Mouse (Mus musculus) left cerebral cortex, adult 18-20 months (tissue): ENCODE data around the gene Atg9b. TPM values are rescaled to one million over a fixed set of nuclear protein-coding genes. Genes with fewer than 3 reads are reported as not detected.

Source experiments
- DNase-seq, 2 experiments: peaks; one replicate each; pipeline ENCODE4 v3.0.0; 2021 to 2022; ENCODE audit warnings: low spot score in 2 of 2, mixed read lengths in 1 of 2
- total RNA-seq, 2 experiments: library from RNA; stranded (reverse); gene quantifications; 2 replicates each; pipeline ENCODE4 v1.2.3; 2021

Atg9b gene
- total RNA-seq, 2 experiments from 2014 or later, result 4.2 to 6.4 TPM

DNA sequence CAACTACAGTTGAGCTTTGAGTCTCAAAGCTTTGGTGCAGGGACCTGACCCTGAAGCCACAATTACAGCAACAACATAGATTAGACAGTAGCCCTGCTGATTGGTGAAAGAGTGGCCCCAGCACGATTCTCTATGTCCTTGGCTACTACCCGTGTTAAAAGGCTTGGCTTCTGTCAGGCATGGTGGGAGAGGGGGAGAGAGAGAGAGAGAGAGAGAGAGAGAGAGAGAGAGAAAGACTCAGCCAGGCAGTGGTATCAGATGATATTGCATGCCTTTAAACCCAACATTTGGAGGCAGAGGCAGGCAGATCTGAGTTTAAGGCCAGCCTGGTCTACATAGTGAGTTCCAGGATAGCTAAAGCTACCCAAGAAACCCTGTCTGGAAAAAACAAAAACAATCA lies 10.0 kb downstream of the Atg9b start:
- DNase-seq, result no peak

DNA sequence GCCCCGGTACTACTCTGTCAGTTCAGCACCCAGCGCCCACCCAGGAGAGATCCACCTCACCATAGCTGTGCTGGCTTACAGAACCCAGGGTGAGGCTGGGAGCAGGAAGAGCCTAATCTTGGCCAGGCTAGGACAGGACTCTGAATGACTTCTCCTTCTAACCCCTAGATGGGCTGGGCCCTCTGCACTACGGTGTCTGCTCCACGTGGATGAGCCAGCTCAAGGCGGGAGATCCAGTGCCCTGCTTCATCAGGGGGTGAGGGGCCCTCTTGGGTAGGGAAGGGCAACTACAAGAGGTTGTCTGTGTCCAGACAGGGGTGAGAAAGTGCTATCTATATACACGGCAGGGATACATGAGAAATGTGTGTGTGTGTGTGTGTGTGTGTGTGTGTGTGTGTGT lies 10.5 kb downstream of the Atg9b start:
- DNase-seq, result no peak

DNA sequence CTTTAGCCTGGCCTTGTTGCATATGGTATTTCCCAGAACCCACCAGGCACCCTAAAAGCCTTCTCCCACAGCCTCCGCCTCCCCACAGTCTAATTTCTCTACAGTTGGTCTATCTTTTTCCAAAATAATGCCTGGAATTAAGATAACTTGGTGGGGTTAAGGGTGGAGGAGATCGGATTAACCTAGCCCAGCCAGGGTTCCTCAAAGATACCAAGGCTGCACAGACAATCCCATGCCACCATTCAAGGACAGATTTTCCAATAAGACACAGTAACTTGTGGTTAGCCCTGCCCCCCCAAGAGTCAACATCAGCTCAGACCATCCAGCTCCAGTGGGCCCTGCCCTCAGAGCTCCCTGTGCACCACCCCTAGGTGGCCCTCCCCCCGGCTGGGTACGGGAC lies 11.4 kb downstream of the Atg9b start:
- DNase-seq, result no peak

DNA sequence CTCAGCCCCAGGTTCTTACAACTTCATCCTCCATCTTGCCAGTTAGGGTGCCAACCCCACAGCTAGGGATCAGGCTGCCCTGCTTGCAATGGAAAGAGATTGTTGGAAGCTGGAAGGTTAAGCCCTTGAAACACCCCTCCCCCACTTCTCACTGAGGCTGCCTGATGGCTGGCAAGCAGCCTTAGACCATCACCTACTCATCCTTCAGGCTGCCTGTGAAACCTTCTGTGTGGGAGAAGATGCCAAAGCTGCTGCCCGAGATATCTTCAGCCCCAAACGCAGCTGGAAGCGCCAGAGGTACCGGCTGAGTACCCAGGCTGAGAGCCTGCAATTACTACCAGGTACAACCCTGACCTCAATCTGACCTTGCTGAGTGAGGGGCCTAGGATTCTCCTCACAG lies 12.4 kb downstream of the Atg9b start:
- peak in 1 of 2 experiments; percentile 37 for DNase-seq

DNA sequence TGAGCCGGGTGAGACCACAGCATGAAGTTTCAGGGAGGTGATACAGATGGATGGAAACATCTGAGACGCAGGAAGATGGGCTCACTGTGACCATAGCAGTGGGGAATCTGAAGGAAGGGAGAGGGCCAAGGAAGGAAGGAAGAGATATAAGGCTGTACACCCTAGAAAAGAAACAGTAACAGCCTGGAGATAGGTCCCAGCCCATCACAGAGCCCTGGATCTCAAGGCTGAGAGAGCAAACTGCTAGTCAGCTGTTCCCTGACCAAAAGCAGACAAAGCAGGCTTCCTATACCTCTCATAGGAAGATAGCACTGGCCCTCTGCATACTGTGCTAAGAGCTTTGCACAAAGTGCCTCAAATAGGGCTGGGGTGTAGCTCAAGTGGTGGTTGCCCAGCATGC lies 13.2 kb downstream of the Atg9b start:
- DNase-seq, result no peak

DNA sequence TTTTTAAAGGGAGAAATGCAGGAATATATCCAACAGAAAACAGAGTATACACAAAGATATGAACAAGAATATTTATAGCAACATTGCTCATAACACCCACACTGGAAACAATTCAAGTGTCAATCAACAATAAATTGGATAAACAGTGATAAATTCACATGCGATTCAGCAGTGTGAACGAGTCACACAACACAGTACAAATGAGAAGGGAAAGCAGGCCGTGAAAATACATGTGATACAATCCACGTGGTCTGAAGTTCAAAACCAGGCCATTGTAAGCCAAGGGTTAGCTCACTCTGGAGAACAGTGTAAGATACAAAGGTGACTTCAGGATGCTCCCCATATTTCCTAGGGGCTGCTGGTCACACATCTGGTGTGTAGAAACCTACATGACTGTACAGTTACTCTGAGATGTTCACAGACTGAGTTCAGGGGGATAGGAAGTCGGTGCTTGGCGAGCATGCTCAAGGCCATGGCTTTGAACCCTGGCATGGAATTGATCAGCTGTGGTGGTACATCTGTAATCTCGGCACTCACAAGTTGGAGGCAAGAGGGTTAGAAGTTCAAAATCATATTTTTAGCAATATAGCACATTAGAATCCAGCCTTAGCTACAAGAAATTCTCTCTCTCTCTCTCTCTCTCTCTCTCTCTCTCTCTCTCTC lies 17.1 kb downstream of the Atg9b start:
- DNase-seq, result no peak

DNA sequence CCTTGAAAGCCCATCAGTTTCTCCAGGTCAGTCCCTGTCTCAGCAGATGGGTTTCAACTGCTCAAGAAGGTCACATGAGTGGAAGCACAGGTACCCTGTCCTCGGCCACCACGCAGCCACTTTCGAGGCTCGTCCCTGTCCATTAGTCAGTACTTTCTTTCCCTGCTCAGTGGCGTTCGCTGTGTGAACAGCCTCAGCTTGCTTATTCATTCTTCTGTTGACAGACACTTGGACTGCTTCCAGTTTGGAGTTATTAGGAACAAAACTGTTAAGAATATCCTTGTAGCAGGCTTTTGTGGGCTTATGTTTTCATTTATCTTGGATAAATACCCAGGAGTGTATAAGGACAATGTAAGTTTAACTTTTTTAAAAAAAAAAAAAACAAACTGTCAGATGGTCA lies 17.7 kb downstream of the Atg9b start:
- no peak for DNase-seq

DNA sequence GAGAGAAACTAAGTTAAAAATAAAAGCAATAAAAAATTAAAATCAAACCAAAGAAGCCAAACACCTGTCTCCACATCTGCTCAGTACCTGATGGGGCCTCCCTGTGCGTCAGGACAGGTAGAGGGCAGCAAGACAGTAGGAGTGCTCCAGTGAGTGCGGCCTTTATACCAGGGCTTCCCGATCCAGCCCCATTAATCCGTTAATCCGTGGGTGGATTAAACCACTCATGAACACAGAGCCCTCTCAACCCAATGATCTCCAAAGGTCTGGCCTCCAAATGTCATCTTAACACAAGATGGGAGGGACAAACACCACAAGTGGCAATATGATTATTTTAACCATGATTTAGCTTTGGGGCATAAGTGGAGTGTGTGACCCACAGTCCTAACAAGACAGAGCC lies 18.1 kb downstream of the Atg9b start:
- DNase-seq, result no peak

DNA sequence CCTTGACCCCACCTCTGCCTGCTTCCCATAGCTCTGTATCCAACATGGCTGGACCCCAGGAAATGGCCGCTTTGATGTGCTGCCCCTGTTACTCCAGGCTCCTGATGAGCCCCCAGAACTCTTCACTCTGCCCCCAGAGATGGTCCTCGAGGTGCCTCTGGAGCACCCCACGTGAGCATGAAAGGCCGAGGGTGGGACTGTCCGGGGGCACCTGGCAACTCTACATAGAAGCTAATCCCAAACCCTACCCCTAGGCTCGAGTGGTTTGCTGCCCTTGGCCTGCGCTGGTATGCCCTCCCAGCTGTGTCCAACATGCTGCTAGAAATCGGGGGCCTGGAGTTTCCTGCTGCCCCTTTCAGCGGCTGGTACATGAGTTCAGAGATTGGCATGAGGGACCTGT lies 22.2 kb downstream of the Atg9b start:
- DNase-seq, result no peak

DNA sequence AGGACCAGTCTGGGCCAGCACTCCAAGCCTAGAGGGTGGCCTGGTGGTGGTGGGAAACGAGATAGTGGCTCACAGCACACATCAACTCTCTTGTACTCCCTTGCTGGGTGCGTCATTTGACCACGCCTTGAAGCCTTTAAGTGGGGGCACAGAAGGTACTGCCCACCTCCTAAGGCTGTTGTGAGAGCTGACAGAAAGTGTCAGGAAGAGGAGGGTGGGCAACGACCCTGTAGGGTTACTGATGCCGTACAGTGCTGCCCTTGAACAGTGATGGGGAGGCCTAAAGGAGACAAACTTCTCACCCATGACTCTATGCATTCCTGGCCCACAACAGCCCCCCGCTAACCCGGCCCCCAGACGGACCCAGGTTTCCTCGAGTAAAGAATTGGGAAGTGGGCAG lies 25.5 kb downstream of the Atg9b start:
- no peak for DNase-seq

DNA sequence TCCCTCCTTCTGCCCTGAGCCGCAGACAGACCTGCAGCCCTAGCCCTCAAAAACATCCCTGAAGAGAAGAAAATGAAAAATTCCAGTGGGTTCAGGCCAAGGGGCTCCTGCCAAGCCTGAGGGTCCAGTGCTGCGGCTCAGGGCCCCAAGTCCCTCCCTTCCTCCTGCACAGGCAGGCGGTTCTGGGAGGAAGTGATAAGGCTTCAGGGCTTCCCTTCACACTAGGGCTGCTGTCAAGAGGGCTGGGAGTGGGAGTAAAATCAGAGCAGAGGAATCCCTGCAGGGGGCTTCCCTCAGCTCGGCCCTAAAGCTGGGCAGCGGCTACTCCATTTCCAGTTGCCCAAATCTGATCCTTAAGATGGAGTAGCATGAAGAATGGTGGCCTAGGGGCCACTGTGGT lies 26.4 kb downstream of the Atg9b start:
- DNase-seq, result no peak

DNA sequence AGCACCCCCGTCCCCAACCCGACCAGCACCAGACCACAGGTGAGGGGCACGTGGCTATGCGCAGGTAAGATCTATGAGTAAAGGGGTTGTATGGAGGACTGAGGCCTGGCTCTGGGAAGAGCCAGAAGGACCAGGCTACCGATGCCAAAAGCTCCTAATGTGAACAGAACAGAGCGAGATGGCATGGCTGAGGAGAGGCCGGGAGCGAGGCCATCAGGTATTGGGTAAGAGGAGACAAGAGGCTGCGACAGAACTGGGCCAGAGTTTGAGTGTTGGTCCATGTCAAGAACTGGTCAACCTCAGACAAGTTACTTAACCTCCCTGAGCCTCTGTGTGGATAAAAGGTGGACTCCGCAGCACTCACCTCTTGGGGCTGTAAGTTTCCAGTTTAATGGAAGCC lies 27.0 kb downstream of the Atg9b start:
- no peak for DNase-seq

DNA sequence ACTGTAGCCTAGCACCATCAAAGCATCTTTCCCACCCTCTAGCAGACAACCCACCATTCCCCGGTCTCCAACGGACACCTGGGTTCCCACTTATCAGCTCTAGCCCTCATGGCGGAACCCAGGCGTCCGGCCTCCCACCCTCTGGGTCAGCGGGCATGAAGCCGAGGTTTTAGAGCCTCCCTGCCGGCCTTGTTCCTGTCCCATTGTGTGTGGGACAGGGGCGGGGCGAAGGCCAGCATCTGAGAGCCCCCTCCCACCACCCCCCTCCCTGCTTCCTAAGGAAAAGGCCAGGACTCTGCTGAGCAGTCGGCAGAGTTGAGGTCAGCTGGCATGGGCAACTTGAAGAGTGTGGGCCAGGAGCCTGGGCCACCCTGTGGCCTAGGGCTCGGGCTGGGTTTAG lies 27.4 kb downstream of the Atg9b start, which contains the start of gene Nos3:
Gene Nos3 (plus strand): TSS at position 303 of the 400 bp plus-strand sequence.
- no peak for DNase-seq

DNA sequence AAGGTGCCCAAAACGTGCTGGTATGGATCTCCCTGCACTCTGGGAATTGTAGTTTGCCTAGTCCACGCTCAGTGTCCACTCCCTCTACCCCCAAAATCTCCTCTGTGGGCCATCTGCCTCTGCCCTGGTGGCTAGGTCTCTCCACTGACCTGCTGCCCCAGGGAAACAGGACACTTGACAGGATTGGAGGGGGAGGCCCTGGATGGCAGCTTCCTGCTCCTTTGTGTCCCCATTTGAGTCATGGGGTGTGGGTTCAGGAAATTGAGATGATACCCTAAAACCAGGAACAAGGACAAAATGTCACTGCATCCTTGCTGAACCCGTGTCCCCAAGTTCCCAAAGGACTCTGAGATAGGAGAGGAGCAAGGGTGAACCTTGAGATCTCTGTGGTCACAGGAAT lies 27.9 kb downstream of the Atg9b start:
- no peak for DNase-seq

DNA sequence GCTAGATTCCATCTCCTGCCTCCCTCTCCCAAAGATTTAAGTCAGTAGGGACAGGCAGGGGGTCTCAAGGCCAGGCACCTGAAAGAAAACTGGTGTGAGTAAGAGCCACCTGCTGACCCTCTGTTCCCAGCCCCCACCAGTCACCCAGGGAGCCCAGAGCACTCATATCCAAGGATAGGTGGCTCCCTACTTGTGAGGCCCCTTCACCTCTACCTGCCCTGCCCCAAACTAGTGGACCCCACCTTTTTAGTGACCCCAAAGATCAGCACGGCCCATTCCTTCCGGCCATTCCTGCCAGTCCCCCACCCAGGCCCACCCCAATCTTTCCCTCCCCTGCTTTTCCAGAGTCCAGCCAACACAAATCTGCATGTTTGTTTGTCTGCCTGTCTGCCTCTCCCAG lies 28.5 kb downstream of the Atg9b start:
- no peak for DNase-seq

DNA sequence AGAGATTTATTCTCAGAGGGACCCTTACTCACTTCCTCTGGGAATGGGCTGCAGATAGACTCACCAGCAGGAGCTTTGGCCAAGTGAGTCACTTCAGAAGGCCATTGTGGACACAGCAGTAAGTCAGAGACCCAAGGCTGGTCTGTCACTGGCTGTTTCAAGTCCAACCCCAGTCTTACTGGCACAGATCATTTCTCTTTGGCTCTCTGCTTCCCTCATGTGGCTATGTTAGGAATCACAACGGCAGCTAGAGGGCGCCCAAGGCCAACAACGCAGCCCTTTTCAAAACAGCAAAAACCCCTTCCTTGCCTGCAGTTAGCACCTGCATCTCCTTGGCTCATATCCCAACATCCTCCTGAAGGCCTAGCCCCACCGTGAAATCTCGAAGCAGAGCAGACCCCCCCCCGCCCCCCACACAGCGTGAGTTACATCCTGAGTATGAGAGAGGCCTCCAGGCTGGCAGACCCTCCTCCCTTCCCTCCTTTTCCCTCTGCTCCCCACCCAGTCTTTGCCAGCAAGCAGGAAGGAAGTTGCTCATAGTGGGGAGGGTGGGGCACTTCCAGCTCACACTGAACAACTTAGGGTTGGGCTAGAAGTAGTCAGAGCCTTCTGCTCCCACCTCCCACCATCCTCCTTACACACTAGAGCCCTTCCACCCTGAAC lies 31.0 kb downstream of the Atg9b start:
- DNase-seq, result peak; percentile 85 to 90

DNA sequence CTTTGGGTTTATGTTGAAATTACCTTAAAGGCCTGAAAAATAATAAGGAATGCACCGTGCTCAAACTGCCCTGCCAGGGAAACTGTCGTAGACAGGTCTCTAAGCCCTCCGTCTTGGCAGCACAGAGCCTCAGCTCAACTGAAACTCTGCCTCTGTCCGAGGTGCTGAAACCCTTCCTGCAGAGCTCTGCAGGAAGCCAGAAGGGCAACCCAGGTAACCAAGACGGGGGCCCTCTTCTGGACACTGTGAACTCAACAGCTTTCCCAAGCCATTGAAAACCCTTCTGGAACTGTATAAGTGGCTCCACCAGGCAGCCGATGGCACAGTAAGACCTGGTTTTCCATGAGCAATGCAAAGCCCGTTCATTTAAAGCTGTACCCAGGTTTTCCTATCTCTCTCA lies 34.5 kb downstream of the Atg9b start:
- no peak for DNase-seq

DNA sequence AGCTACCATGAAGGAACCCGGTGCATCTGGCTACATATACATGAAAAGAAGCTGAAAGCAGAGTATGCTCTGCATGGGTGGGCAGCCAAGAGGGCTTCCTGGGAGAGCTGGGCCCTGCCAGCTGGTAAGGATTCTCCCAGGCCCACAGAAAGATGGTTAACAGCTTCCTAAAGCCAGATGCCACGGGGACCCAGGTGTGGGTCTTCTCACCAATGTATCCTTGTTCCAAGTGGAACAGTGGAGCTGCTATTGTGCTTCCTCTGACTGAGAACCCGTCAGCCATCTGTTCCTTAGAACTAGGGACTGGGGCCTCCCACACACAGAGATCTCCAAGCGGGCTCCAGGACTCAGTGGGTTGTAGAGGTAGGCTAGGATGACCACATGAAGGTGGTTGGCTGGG lies 35.2 kb downstream of the Atg9b start:
- no peak for DNase-seq

DNA sequence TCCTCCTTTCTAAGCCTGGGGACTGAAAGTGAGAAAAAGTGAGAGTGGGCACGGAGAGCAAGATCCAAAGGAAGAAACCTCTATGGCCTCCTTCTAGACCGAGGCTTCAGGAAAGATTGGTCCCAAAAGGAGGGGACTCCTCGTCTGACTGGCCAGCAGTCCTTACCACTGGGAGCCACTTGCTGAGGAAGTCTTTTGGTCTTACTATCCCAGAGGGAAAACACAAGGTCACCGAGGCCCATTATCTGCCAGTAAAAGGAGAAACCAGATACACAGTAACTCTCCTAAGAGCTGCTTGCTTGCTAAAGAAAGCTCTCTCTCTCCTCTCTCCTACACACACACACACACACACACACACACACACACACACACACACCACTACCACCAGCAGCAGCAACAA lies 38.6 kb downstream of the Atg9b start:
- DNase-seq, result no peak

DNA sequence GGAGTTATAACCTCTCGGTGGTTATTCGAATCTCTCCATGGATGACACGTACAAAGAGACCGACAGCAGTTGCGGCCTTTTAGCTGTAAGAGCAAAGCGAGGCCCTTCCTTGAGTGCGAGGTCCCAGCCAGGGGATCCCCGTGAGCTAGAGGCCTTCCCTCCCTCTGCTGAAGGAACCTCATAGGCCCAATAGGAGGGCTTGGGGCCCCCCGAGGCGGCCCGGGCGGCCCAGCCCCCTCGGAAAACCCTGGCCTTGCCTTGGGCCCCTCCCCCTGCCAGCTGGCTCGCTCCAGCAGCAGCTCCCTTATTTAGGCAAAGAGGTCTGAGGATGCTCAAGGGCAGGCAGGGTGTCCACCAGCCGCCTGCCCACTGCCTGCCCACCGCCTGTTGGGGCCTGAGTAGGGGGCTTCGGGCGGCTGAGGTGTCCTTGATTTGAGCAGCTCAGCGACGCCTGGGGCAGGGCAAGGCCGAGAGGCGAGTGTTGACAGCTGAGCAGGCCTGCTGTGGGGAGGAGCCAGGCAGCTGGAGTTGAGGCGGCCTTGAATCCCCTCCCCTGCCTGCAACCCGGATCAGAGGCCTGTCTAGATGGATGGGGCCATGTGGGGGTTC lies 39.6 kb downstream of the Atg9b start:
- DNase-seq, result peak in 1 of 2 experiments; percentile 22

DNA sequence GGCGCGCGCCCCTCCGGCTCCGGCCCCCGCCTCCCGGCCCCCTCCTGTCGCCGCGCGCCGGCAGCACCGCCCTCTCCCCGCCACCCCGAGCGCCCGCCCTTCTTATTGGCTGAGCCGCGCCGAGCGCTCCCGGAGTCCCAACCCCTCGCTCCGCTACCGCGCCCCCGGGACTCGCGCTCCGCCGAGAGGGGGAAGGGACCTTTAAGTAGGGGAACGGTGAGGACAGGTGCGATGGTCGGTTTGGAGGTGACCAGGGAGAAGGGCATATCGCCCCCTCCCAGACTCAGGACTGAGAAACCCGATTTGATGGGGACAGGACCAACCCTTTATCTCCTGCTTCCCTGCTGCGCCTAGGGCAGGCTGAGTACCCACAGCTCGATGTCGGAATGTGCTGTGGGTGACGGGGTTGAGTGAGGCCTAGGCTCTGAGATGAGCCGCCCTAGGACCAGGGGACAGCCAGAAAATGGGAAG lies 40.2 kb downstream of the Atg9b start:
- peak; percentile 84 to 91 for DNase-seq

DNA sequence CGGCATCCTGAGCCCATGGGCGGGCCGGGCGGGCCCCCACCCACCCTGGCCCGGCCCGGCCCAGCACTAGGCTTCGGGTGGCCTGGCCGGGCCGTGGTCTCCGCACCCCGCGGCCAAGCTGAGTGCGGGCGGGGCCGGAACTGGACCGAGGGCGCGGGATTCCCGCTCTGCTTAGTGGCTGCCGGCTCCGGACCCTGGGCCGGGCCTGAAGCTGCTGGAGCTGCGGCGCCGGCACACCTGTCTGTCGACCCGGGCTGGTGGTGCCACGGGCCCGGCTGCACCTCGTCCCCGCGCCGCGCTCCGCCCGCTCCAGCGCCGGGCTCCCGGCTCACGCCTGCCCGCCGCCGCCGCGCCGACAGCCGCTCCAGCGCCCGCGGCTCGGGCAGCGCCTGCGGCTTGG lies 40.7 kb downstream of the Atg9b start, which contains the start of gene Kcnh2:
Gene Kcnh2 (minus strand): TSS at position 327 of the 400 bp plus-strand sequence.
- no peak for DNase-seq
